Mouse (Mus musculus): Measurements from ENCODE around the gene Spast. TPM values are rescaled to one million over a fixed set of nuclear protein-coding genes. Genes with fewer than 3 reads are reported as not detected.

The Spast gene
- polyA plus RNA-seq, 1 experiment from 2014 or later = 27.5 TPM

DNA sequence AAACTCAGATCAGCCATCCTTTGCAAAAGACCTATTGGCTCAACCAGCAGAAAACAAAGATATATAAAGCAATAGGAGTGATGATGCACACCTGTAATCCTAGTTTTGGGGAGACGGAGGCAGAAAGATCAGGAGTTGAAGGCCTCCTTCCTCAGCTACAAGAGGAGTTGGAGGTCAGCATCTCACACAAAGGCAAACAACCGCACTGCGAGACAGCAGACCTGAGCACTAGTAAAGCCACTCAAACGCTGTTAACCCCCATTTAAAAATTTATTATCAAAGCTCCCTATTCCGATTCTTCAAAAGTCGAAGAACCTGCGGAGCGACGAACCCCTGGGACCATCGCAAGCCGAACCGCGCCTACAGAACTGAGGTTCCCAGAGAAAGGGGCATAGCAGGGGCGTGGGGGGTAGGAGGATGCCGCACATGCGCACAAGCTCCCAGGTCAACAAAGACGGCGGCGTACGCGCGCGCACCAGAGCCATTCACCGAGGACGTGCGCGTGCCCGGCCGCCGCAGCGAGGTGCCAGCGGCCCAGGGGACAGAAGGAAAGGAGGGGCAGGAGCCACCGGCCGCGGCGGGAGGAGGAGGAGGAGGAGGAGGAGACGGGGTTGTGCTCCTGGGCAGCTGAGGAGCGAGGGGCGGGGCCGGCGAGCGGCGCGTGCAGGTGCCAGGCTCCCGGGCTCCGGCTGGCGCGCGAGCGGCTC is 409 bp upstream of the Spast start:
- Histone ChIP-seq H3K9ac (replicated peaks) (peak overlapping the region; percentile 98), H3K9me3 (no peaks in the 10 kb centered on the region), H3K4me2 (replicated peaks) (peak overlapping the region; percentile 77), H3K27me3 (no peaks in the 10 kb centered on the region), H3K36me3 (no peaks in the 10 kb centered on the region), H3K4me3 (replicated peaks) (peak overlapping the region; percentile 99), H3K27ac (peak overlapping the region; percentile 99), H3K4me1 (replicated peaks) (peaks cover 39% of the 10 kb centered on the region)
- peak; percentile 93 for ATAC-seq
- WGBS = under 1% methylated on average over 41 of the region's 50 CpGs

- Histone ChIP-seq H3K4me1 (replicated peaks) (peaks cover 39% of the 10 kb centered on the region), H3K27me3 (no peaks in the 10 kb centered on the region), H3K27ac (no peak overlapping the region), H3K4me3 (replicated peaks) (peak overlapping the region; percentile 99), H3K9ac (replicated peaks) (peak overlapping the region; percentile 98), H3K9me3 (no peaks in the 10 kb centered on the region), H3K36me3 (0 out of 2 replicates have a peak, but pooled peaks cover 5% of the 10 kb centered on the region), H3K4me2 (replicated peaks) (peak overlapping the region; percentile 77)
- ATAC-seq = no peak
- 36% methylated on average over 5 of the region's 5 CpGs for WGBS
Observed at GRCm38 (mm10) chr17:74341151-74341550, 2.4 kb downstream of the Spast start.

- Histone ChIP-seq H3K27ac (no peak overlapping the region), H3K4me1 (replicated peaks) (no peaks in the 10 kb centered on the region), H3K9me3 (no peaks in the 10 kb centered on the region), H3K4me2 (replicated peaks) (no peak overlapping the region), H3K36me3 (peaks cover 57% of the 10 kb centered on the region), H3K27me3 (no peaks in the 10 kb centered on the region), H3K9ac (replicated peaks) (no peak overlapping the region), H3K4me3 (replicated peaks) (no peak overlapping the region)
- 92% methylated on average over 1 of the region's 1 CpGs for WGBS
- no peak for ATAC-seq
Observed at GRCm38 (mm10) chr17:74363592-74363991, 24.8 kb downstream of the Spast start.

DNA sequence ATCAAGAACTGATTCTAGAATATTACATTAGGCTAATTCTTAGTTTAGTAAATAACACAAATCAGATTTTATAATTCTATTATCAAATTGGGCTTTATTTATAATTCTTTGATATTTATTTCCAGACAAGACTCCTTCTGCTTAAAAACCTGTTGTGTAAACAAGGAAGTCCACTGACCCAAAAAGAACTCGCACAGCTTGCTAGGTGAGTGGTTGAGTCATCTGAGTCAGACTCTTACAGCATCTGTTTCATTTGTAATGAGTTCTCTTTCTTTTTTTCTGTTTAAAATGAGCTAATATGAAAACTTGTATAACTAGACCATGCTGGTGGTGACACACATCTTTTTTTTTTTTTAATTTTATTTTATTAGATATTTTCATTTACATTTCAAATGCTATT is 38.1 kb downstream of the Spast start:
- Histone ChIP-seq H3K9me3 (no peaks in the 10 kb centered on the region), H3K9ac (replicated peaks) (no peak overlapping the region), H3K27me3 (no peaks in the 10 kb centered on the region), H3K4me1 (replicated peaks) (no peaks in the 10 kb centered on the region), H3K27ac (no peak overlapping the region), H3K36me3 (peaks cover 74% of the 10 kb centered on the region), H3K4me3 (replicated peaks) (no peak overlapping the region), H3K4me2 (replicated peaks) (no peak overlapping the region)
- ATAC-seq = no peak
- 94% methylated on average over 1 of the region's 1 CpGs for WGBS

DNA sequence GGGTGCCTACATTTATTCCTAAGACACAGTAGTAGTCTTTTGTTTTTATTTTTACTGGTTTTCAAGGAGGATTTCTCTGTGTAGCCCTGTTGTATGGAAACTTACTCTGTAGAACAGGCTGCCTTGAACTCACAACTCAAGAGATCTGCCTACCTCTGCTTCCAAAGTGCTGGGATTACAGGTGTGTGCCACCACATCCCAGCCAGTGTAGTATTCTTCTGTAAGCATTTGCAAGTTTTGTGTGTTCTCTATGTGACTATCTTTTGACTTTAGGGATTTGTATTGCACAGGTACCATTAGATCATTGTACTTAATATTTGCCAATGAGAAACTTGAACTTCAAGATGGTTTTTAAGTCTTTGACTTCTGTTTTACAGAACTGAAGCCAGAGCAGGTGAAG is 47.9 kb downstream of the Spast start:
- no peaks in the 10 kb centered on the region for H3K4me1 ChIP-seq (replicated peaks)
- H3K27ac ChIP-seq = no peak overlapping the region
- no peak overlapping the region for H3K9ac ChIP-seq (replicated peaks)
- no peaks in the 10 kb centered on the region for H3K27me3 ChIP-seq
- peaks cover 67% of the 10 kb centered on the region for H3K36me3 ChIP-seq
- no peak overlapping the region for H3K4me2 ChIP-seq (replicated peaks)
- H3K9me3 ChIP-seq = no peaks in the 10 kb centered on the region
- no peak overlapping the region for H3K4me3 ChIP-seq (replicated peaks)
- no peak for ATAC-seq

DNA sequence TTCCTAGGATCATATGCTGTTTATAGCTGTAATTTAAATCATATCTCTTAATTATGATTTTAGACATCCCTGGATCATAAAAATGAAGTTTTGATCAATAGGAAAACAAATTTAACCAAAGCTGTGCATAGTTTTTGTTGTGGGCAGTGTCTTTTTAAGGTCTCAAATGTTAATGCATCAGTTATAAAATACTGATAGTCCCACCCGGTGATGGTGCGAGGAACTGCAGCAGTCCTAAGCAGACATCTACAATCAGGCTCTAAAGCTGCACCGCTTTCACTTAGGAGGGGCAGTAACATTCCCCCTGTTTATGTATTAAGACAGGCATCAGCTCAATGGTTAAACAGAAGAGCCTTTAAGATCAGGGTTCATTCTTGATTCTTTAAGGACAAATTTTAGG is 51.1 kb downstream of the Spast start:
- no peaks in the 10 kb centered on the region for H3K27me3 ChIP-seq
- H3K36me3 ChIP-seq = peaks cover 35% of the 10 kb centered on the region
- 84% methylated on average over 3 of the region's 3 CpGs for WGBS

GRCm38 (mm10) chr17:74394381-74394780 is 55.6 kb downstream of the Spast start:
- Histone ChIP-seq H3K9ac (replicated peaks) (no peak overlapping the region), H3K27me3 (no peaks in the 10 kb centered on the region), H3K4me2 (replicated peaks) (peak overlapping the region; percentile 67; the same call in 1 of the 2 replicates), H3K4me3 (replicated peaks) (no peak overlapping the region; the same call in 1 of the 2 replicates), H3K4me1 (replicated peaks) (peaks cover 17% of the 10 kb centered on the region), H3K36me3 (no peaks in the 10 kb centered on the region), H3K27ac (no peak overlapping the region), H3K9me3 (no peaks in the 10 kb centered on the region)
- ATAC-seq = no peak
- 73% methylated on average over 2 of the region's 2 CpGs for WGBS

More for the DNA sequence above, 51.1 kb downstream of the Spast start:
- no peak overlapping the region for H3K27ac ChIP-seq
- no peak overlapping the region for H3K4me2 ChIP-seq (replicated peaks)
- H3K9ac ChIP-seq (replicated peaks) = no peak overlapping the region
- no peak for ATAC-seq
- no peaks in the 10 kb centered on the region for H3K9me3 ChIP-seq
- H3K4me1 ChIP-seq (replicated peaks) = 0 out of 2 replicates have a peak, but pooled peaks cover 2% of the 10 kb centered on the region
- H3K4me3 ChIP-seq (replicated peaks) = no peak overlapping the region

DNA sequence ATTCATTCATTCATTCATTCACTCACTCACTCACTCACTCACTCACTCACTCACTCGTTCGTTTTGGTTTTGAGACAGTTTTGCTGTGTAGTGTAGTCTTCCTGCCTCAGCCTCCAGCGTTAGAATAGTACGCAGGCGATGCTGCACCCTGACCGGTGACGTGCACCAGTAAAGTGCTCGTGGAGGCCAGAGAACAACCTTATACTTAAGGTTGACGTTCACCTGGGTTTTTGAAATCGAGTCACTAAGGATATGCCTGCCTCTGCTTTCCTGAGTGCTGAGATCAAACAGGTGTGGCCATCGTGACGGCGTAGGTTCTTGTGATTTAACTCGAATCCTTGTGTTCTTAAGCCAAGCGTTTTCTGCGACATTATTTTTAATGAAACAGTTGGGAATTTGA is 56.1 kb downstream of the Spast start:
- WGBS = 30% methylated on average over 16 of the region's 16 CpGs

GRCm38 (mm10) chr17:74395383-74396065 is 56.7 kb downstream of the Spast start, which contains the start of gene Slc30a6:
Gene Slc30a6, plus strand, starts transcription at chr17:74395608.
- no peaks in the 10 kb centered on the region for H3K9me3 ChIP-seq
- peaks cover 17% of the 10 kb centered on the region for H3K4me1 ChIP-seq (replicated peaks)
- under 1% methylated on average over 41 of the region's 41 CpGs for WGBS
- H3K4me3 ChIP-seq (replicated peaks) = peak within 1 kb of the TSS; percentile 85
- H3K27ac ChIP-seq = peak within 1 kb of the TSS; percentile 89
- ATAC-seq = peak; percentile 99
- H3K4me2 ChIP-seq (replicated peaks) = peak within 1 kb of the TSS; percentile 67
- H3K9ac ChIP-seq (replicated peaks) = peak within 1 kb of the TSS; percentile 91
- H3K36me3 ChIP-seq = no peaks in the 10 kb centered on the region
- no peaks in the 10 kb centered on the region for H3K27me3 ChIP-seq

More for the DNA sequence above, 56.1 kb downstream of the Spast start:
- ATAC-seq = peak; percentile 46
- Histone ChIP-seq H3K4me1 (replicated peaks) (peaks cover 17% of the 10 kb centered on the region), H3K9me3 (no peaks in the 10 kb centered on the region), H3K4me2 (replicated peaks) (peak overlapping the region; percentile 67), H3K27ac (no peak overlapping the region), H3K4me3 (replicated peaks) (peak overlapping the region; percentile 85), H3K36me3 (no peaks in the 10 kb centered on the region), H3K9ac (replicated peaks) (peak overlapping the region; percentile 40; the same call in 1 of the 2 replicates), H3K27me3 (no peaks in the 10 kb centered on the region)

GRCm38 (mm10) chr17:74396766-74397165 is 58.0 kb downstream of the Spast start:
- ATAC-seq = no peak
- Histone ChIP-seq H3K27ac (no peak overlapping the region), H3K9ac (replicated peaks) (0 out of 2 replicates have a peak overlapping the region, but pooled peaks have one; percentile 2), H3K27me3 (no peaks in the 10 kb centered on the region), H3K4me3 (replicated peaks) (peak overlapping the region; percentile 85), H3K36me3 (peaks cover under 1% of the 10 kb centered on the region; the same call in 1 of the 2 replicates), H3K4me1 (replicated peaks) (peaks cover 17% of the 10 kb centered on the region), H3K9me3 (no peaks in the 10 kb centered on the region), H3K4me2 (replicated peaks) (peak overlapping the region; percentile 67)
- WGBS = 85% methylated on average over 4 of the region's 4 CpGs

DNA sequence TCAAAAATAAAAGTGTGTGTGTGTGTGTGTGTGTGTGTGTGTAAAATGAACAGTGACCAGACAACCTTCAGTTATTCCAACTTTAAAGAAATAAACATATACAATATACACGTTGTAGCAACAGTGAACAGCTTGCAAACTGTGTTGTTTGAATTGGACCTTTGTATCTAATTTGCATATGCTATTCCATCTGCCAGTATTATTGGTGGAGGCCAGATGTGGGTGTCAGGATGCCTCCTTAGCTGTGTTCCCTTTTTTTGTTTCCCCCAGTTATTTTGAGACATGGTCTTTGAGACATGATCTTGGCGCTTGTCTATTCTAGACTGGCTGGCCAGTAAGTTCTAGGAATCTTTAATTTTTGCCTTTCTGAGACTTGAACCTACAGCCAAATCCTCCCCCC is 58.4 kb downstream of the Spast start:
- Histone ChIP-seq H3K4me3 (replicated peaks) (no peak overlapping the region), H3K27me3 (no peaks in the 10 kb centered on the region), H3K9ac (replicated peaks) (no peak overlapping the region), H3K4me1 (replicated peaks) (peaks cover 17% of the 10 kb centered on the region), H3K36me3 (peaks cover 4% of the 10 kb centered on the region; the same call in 1 of the 2 replicates), H3K27ac (no peak overlapping the region), H3K4me2 (replicated peaks) (no peak overlapping the region), H3K9me3 (no peaks in the 10 kb centered on the region)
- WGBS = 77% methylated on average over 2 of the region's 2 CpGs
- ATAC-seq = no peak

DNA sequence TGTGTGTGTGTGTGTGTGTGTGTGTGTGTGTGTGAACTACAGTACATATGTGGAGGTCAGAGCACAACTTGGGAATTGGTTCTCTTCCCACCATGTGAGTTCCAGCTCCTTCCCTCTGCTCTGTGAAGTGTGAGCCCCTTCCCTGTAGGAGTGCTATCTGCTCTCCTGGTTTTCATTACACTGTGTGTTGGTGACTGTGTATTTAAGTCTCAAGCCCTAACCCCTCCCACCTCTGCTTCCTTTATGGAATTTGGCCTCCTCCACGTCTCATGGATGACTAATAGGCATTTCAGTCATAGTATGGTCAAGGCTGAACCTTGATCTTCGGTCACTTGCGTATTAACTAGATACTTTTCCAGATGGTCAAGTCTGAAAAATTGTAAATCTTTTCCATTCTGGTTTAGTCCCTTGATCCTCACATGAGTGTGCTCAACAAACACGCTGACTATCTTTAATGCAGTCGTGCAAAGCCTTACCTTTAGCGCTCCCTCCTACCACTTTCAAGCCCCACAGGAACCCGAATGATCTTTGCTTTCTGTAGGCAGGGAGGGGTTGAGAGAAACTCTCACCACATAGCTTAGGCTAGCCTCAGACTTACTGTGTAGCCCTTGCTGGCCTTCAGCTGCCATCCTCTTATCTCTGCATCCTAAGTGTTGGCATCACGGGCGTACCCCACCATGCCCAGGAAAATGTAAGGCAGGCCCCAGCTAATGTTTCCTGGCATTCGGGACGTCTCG is 63.9 kb downstream of the Spast start:
- 93% methylated on average over 12 of the region's 12 CpGs for WGBS

More for the DNA sequence above, 63.9 kb downstream of the Spast start:
- H3K9ac ChIP-seq (replicated peaks) = no peak overlapping the region
- no peaks in the 10 kb centered on the region for H3K9me3 ChIP-seq
- no peak overlapping the region for H3K4me2 ChIP-seq (replicated peaks)
- H3K27me3 ChIP-seq = no peaks in the 10 kb centered on the region
- no peak overlapping the region for H3K4me3 ChIP-seq (replicated peaks)
- H3K36me3 ChIP-seq = peaks cover 51% of the 10 kb centered on the region
- H3K27ac ChIP-seq = no peak overlapping the region
- ATAC-seq = no peak
- H3K4me1 ChIP-seq (replicated peaks) = no peaks in the 10 kb centered on the region

Measured in midbrain, embryonic 13.5 days (tissue).